Mouse (Mus musculus): ENCODE data around the gene A130010J15Rik.

A130010J15Rik gene

GRCm38 (mm10) chr1:193167746-193168145 is at the start of gene A130010J15Rik:
Gene A130010J15Rik (plus strand): TSS chr1:193168046.
- DNase-seq (ENCODE audit: extremely low read depth, low read depth, low spot score) = no peak

- no peak for DNase-seq (ENCODE audit: extremely low read depth, low read depth, low spot score)
Measured at GRCm38 (mm10) chr1:193122793-193123192, 45.1 kb upstream of the A130010J15Rik start.

- DNase-seq (ENCODE audit: extremely low read depth, low read depth, low spot score) = no peak
Measured at GRCm38 (mm10) chr1:193123290-193123689, 44.6 kb upstream of the A130010J15Rik start.

- no peak for DNase-seq (ENCODE audit: extremely low read depth, low read depth, low spot score)
Measured at GRCm38 (mm10) chr1:193125835-193126234, 42.0 kb upstream of the A130010J15Rik start.

GRCm38 (mm10) chr1:193128055-193128454 is 39.8 kb upstream of the A130010J15Rik start:
- no peak for DNase-seq (ENCODE audit: extremely low read depth, low read depth, low spot score)

GRCm38 (mm10) chr1:193129321-193129720 is 38.5 kb upstream of the A130010J15Rik start:
- no peak for DNase-seq (ENCODE audit: extremely low read depth, low read depth, low spot score)

- DNase-seq (ENCODE audit: extremely low read depth, low read depth, low spot score) = peak; percentile 49
Measured at GRCm38 (mm10) chr1:193129786-193130455, 37.9 kb upstream of the A130010J15Rik start, which contains the start of gene Diexf. Gene Diexf (minus strand): TSS chr1:193130272.

- DNase-seq (ENCODE audit: extremely low read depth, low read depth, low spot score) = no peak
Measured at GRCm38 (mm10) chr1:193130456-193130825, 37.4 kb upstream of the A130010J15Rik start.

- DNase-seq (ENCODE audit: extremely low read depth, low read depth, low spot score) = no peak
Measured at GRCm38 (mm10) chr1:193130839-193131238, 37.0 kb upstream of the A130010J15Rik start.

GRCm38 (mm10) chr1:193131311-193131948 is 36.4 kb upstream of the A130010J15Rik start:
- no peak for DNase-seq (ENCODE audit: extremely low read depth, low read depth, low spot score)

GRCm38 (mm10) chr1:193132385-193132784 is 35.5 kb upstream of the A130010J15Rik start:
- DNase-seq (ENCODE audit: extremely low read depth, low read depth, low spot score) = no peak

GRCm38 (mm10) chr1:193133726-193134125 is 34.1 kb upstream of the A130010J15Rik start:
- no peak for DNase-seq (ENCODE audit: extremely low read depth, low read depth, low spot score)

- DNase-seq (ENCODE audit: extremely low read depth, low read depth, low spot score) = no peak
Measured at GRCm38 (mm10) chr1:193138087-193138486, 29.8 kb upstream of the A130010J15Rik start.

- no peak for DNase-seq (ENCODE audit: extremely low read depth, low read depth, low spot score)
Measured at GRCm38 (mm10) chr1:193138669-193139068, 29.2 kb upstream of the A130010J15Rik start.

GRCm38 (mm10) chr1:193141118-193141517 is 26.7 kb upstream of the A130010J15Rik start:
- DNase-seq (ENCODE audit: extremely low read depth, low read depth, low spot score) = peak; percentile 42

GRCm38 (mm10) chr1:193142517-193143062 is 25.3 kb upstream of the A130010J15Rik start:
- DNase-seq (ENCODE audit: extremely low read depth, low read depth, low spot score) = no peak

- DNase-seq (ENCODE audit: extremely low read depth, low read depth, low spot score) = no peak
Measured at GRCm38 (mm10) chr1:193144516-193144915, 23.3 kb upstream of the A130010J15Rik start.

- no peak for DNase-seq (ENCODE audit: extremely low read depth, low read depth, low spot score)
Measured at GRCm38 (mm10) chr1:193145101-193145500, 22.7 kb upstream of the A130010J15Rik start.

GRCm38 (mm10) chr1:193146416-193146815 is 21.4 kb upstream of the A130010J15Rik start:
- DNase-seq (ENCODE audit: extremely low read depth, low read depth, low spot score) = no peak

GRCm38 (mm10) chr1:193149231-193149630 is 18.6 kb upstream of the A130010J15Rik start:
- no peak for DNase-seq (ENCODE audit: extremely low read depth, low read depth, low spot score)

- no peak for DNase-seq (ENCODE audit: extremely low read depth, low read depth, low spot score)
Measured at GRCm38 (mm10) chr1:193151134-193151533, 16.7 kb upstream of the A130010J15Rik start.

GRCm38 (mm10) chr1:193152872-193153271 is 15.0 kb upstream of the A130010J15Rik start, which contains the start of gene Irf6:
Gene Irf6 (plus strand): TSS chr1:193153111.
- DNase-seq (ENCODE audit: extremely low read depth, low read depth, low spot score) = peak; percentile 58

All from fat pad, adult 2 months (tissue).